Mouse (Mus musculus) ovary, adult 18-20 months (tissue): ENCODE results near the gene Rpia.
"Not testable (repeated sequence)": the region's sequence is repeated elsewhere in the genome, so short reads cannot be mapped to it uniquely, and the experiment has no call there.

Experiments
- DNase-seq: peaks from one replicate; pipeline ENCODE4 v3.0.0; 2022; ENCODE audit warnings: low spot score, mixed read lengths

Gene Rpia

DNA sequence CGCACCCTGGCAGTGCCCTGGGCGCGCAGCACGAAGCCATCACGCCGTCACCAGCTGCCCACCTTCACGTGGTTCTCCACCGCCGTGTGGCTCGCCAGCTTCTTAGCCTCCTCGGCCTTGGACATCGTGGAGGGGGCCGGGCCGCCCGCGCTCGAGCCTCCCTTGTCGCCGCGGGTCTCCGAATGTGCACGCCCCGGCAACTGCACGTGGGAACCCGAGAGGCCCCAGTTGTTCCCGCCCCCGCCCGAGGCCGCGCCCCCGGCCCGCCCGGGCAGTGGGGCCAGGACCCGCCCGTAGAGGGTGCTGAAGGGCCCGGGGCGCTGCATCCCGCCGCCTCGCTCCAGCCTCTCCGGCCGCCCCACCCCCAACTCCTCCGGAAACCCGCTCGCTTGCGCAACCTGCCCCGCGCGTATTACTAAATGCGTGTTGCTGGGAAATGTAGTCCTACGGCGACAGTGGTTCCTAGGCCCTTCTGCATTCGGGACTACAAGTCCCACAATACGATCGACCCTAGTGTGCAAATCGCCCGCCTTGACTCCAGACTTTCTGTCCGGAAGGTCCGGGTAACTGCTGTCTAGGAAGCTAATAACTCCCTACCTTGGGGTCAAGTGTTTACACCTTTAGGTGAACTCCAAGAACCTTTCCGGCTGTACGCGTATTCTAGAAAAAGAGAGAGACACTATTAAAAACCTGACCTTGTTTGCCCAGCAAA is at the start of gene Rpia:
TSS of gene Rpia (minus strand) at position 409 of the 712 bp plus-strand sequence.
- peak; percentile 98 for DNase-seq

- no peak for DNase-seq
Observed at GRCm38 (mm10) chr6:70840281-70840680, 48.2 kb upstream of the Rpia start.

- DNase-seq, result no peak
Observed at GRCm38 (mm10) chr6:70838532-70838931, 46.5 kb upstream of the Rpia start.

- DNase-seq, result no peak
Observed at GRCm38 (mm10) chr6:70837297-70837696, 45.3 kb upstream of the Rpia start.

DNA sequence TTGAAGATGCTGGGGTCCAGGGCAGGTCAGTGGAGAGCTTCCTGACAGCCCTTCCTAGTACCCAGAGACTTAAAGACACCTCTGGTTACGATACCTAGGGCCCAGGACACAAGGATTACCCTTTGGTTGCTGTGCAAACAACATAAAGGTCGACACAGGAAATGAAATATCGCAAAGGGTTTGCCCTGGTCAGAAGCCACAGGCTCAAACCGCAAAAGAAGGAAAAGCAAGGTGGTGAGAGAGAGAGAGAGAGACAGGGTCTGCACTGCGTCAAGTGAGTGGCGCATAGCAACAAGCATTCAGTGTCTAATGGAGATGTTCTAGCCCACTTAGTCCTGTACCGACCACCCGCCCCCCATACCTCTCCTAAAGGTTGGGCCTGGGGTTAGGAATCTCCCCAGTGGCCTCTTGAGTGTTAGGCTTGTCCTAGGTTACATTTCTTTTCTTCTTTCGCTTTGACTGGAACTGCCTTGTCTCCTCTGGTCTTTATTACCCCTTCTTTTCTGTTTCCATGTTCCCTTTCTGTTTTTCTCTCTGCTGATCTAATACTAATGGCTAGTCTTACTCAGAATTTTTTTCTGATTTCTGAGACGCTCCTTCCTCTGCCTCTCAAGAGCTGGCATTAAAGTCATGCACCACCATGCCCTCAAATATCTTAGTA is 39.3 kb upstream of the Rpia start:
- no peak for DNase-seq

DNA sequence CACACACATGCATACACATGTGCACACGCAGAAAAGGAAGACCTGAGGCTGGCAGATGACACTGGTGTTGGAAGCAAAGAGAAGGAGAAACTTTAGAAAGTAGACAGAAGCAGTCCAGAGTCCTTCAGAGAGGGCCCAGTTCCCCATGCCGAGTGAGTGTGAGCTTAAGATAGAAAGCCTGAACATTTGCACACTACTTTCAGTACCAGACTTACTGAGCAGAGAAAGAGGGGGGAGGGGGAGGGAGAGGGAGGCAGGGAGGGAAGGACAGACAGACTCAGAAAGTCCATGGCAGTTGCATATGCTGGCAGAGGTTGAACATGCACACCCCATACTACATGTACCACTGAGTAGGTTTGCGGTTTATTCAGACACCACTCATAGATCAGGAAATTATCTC is 38.5 kb upstream of the Rpia start:
- DNase-seq, result no peak

- no peak for DNase-seq
Observed at GRCm38 (mm10) chr6:70829451-70829850, 37.4 kb upstream of the Rpia start.

DNA sequence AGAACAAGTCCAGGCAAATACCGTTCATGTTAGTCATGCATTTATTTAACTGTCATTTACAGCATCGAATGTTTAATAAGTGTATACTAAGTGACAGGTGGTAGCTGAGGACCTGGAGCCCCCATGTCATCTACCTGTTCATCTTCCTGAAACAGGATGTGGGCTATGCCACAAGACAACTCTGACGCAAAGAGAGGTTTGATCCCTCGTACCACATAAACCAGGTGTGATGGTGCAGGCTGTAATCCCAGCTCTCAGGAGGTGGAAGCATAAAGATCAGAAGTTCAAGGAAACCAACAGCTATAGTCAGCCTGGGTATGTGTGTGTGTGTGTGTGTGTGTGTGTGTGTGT is 32.9 kb upstream of the Rpia start:
- no peak for DNase-seq

DNA sequence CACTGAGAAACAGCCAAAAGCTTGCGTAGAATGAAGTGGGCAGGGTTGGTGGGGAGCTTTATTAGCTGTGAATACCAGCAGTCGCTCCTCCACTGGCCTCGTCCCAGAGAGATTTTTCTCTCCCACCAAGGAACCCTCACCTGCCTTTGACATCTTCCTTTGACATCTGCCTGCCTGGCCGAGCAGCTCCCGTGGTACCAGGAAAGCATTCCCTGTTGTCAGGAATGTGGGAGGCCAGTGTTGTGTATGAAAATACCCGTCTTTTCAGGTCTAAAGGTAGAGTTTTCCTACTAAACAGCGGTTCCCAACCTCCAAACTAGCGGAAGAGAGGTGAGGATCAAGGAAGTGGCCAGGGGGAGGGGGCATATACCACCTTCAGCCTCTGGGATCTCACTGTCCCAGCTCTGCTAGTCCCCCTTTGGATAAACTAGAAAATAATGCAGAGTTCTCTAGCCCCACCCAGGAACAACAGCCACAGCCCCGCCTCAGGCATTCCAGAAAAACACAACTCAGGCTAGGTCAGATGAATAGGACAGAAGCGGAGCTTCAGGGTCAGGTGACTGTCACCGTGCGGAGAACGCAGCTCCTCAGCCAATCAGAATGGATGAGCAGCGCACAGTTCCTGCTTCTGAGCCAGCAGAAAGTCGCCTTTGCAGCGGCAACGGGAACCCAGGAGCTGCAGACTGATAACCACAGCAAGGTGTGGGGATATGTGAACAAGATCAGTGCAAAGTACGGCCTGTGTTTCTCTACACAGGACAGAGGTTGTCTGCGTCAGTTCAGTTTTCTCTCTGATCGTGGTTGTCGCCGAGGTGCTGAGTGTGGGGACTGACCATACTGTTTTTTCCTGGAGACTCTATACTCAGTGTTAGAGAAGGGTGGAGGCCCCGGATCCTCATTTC is 32.3 kb upstream of the Rpia start:
- DNase-seq, result peak; percentile 63

- not testable (repeated sequence) for DNase-seq
Observed at GRCm38 (mm10) chr6:70823277-70823676, 31.2 kb upstream of the Rpia start.

- DNase-seq, result no peak
Observed at GRCm38 (mm10) chr6:70822386-70822910, 30.4 kb upstream of the Rpia start.

DNA sequence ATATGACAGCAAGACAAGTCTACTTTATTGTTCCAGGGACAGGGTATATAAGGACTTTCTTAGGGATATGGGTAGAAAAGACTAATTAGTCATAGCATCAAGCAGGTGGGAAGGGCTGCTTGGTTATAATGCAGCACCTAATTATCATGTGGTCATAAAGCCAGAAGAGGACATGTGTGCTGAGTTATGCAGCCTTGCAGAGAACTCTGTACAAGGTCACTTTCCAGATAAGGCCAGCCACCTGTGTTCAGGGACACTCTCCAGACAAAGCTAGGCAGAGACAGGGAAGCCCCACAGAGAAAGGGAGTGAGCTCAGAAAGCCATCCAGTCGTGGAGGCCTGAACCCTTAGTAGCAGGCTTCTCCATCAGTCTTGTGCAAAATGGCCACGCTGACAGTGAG is 29.5 kb upstream of the Rpia start:
- peak; percentile 21 for DNase-seq

GRCm38 (mm10) chr6:70815471-70815870 is 23.4 kb upstream of the Rpia start:
- no peak for DNase-seq

DNA sequence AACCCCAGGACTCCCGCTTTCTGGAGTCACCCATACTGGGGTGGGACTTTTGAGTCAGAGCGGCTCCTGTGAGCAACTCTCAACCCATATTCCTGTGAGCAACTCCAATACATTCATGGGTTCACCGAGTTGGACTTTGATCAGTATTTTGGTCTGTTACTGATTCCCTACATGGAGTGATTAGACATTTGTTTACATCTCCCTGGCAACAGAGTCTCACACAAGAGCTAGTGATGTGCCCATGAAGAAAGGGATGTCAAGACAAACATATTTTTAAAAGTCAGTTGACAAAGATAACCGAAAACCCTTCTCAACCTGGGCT is 22.6 kb upstream of the Rpia start:
- no peak for DNase-seq

GRCm38 (mm10) chr6:70813921-70814628 is 22.0 kb upstream of the Rpia start:
- no peak for DNase-seq

DNA sequence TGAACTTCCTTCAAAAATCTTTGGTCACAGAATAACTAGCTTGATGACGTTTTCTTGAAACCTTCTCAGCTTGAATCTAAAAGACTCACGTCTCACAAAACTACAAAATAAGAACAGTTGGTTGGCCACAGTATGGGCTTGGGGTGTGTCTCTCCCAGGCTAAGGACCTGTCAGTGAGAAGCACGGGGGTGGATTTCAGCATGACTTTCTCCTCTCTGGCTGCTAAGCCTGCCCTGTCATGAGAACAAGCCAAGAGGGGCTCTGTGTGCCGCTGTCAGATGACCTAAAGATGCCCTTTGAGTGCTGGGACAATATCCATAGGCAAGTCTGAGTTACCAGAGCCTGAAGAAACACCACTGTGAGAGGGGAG is 20.5 kb upstream of the Rpia start:
- no peak for DNase-seq

DNA sequence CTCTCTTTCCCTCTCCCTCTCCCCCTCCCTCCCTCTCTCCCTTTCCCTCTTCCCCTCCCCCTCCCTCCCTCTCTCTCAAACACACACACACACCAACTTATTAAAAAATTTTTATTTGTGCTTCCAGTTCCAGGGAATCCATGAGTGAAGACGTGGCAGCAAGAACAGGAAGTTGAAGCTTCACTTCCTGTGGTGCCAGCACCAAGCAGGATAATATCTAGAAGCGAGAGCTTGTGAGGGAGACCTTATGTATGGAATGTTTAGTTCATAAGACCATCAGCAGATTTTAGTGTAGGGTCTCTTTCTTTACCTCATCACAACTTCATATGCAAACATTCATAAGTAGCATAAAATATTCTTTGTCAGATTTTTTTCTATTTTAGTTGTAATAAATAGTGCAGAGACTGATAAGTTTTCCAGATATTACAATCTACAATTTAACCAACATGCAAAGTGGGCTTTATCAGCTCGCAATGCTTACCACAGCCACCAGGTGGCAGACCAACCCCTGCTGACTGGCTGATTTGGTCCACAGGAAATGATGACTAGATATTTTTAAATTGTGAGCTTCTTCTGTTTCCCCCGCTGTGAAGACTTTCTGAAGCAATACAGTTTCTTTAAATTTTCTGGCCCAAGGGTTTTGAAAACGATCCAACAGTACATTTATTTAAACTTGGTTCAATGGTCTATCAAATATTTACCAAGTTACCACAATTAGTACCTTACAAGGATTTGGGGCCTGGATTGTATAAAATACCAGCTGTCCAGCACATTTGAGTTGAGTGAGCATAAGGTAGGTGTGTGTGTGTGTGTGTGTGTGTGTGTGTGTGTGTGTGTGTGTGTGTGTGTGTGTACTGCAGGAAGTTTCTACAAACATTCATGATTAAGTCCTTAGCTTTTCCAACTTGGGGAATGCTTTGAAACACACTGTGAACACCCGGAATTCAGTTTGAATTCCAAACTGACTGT is 19.8 kb upstream of the Rpia start:
- peak; percentile 24 for DNase-seq

DNA sequence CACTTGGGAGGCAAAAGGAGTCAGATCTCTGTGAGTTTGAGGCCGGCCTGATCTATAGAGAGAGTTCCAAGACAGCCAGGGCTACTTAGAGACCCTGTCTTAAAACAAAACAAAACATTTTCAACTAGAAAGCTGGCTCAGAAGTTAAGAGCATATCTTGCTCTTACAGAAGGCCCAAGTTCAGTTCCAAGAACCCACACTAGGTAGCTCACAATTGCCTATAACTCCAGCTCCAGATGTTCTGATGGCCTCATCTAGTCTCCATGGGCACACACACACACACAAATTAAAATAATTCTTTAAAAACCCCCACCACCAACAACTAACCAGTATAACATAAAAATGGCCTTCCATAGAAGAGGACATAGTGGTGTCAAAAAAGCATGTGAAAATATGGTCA is 18.5 kb upstream of the Rpia start:
- no peak for DNase-seq

DNA sequence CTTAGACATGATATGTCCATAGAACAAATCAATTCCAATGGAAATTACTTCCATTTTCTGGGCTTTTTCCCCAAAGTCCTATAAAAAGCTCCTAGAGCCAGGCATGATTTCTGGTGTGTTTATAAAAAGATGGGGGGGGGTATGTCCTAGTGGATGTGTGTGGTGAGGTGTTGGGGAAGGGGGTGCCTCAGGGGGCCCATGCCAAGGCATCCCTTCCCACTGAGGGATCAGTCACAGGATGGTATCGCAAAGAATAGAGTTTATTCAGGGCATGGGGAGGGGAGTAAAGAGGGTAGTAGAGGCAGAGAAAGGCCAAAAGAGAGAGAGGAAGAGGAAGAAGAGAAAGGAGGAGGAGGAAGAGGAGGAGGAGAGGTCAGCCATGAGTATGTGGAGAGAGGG is 14.5 kb upstream of the Rpia start:
- DNase-seq, result no peak

GRCm38 (mm10) chr6:70805820-70806513 is 13.9 kb upstream of the Rpia start:
- no peak for DNase-seq
